10 mouse cellular contexts compared by ENCODE assay signal in genomic region chr2:128155412-128156066, GRCm38 (mm10). TPM values are rescaled to one million over a fixed set of nuclear protein-coding genes. Genes with fewer than 3 reads are reported as not detected.
DNase-seq lines count a peak whose midpoint lies in the region; ATAC-seq lines count a peak whose summit lies in the region.
"Had no signal": no experiment of that assay in that cellular context is flagged by ENCODE, and none has a peak within 500 bp of the region (broad histone marks: within the 10 kb centered on the region; RNA-seq: fewer than 3 reads in every experiment).

No protein-coding gene starts in this region.

- intact Hi-C loops in left cerebral cortex, postnatal 10 days (cut with DNase I) = no loop called here

- no peak overlapping the region for H3K4me3 ChIP-seq in kidney, embryonic 14.5 days (ENCODE audit: low read length)
- no peak overlapping the region for H3K4me3 ChIP-seq in liver, embryonic 16.5 days (ENCODE audit: low read depth, low read length)

- peaks cover 30% of the 10 kb centered on the region for H3K4me1 ChIP-seq in kidney, embryonic 14.5 days (ENCODE audit: control insufficient read depth, insufficient read depth, low read length)
- peaks cover 47% of the 10 kb centered on the region for H3K4me1 ChIP-seq in liver, embryonic 16.5 days (ENCODE audit: control insufficient read depth, low read depth, low read length)

- no peaks in the 10 kb centered on the region for H3K27me3 ChIP-seq in kidney, embryonic 14.5 days (ENCODE audit: control insufficient read depth, insufficient read depth, low read length)
- no peaks in the 10 kb centered on the region for H3K27me3 ChIP-seq in liver, embryonic 16.5 days (ENCODE audit: control insufficient read depth, insufficient read depth, low read depth, low read length)
- H3K27me3 ChIP-seq: Patski had no signal

- H3K4me2 ChIP-seq in kidney, embryonic 14.5 days (replicated peaks; ENCODE audit: low read depth, low read length) = no peak overlapping the region
- no peak overlapping the region for H3K4me2 ChIP-seq in liver, embryonic 16.5 days (ENCODE audit: low read depth, low read length)

- ATAC-seq in CD4-positive, CD25-positive, alpha-beta regulatory T cell, adult 4 months = no peak
- ATAC-seq in kidney, embryonic 14.5 days (ENCODE audit: low FRiP score, low TSS enrichment) = no peak
- 0 out of 2 replicates have a peak, but pooled peaks have one; percentile 27 for ATAC-seq in liver, embryonic 16.5 days (ENCODE audit: low read depth)
- no peak for ATAC-seq in monocyte, adult 5-6 weeks (replicated peaks; ENCODE audit: insufficient number of reproducible peaks, low FRiP score, low TSS enrichment, poor library complexity, severe bottlenecking)
- ATAC-seq: inflammation-experienced regulatory T-cells, adult 6 months; Patski had no signal

- peak; percentile 17 for DNase-seq in CD4-positive, CD25-positive, alpha-beta regulatory T cell, adult 2 months (ENCODE audit: low read depth, low spot score)
- DNase-seq in kidney, adult 18-20 months = peak; percentile 51
- peak; percentile 80 for DNase-seq in MN1 (ENCODE audit: low spot score)
- no peak for DNase-seq in left cerebral cortex, postnatal 10 days (ENCODE audit: extremely low spot score in 1 of 2, low spot score in 2 of 2)

- no peaks in the 10 kb centered on the region for H3K9me3 ChIP-seq in kidney, embryonic 14.5 days (ENCODE audit: control insufficient read depth, low read length)
- no peaks in the 10 kb centered on the region for H3K9me3 ChIP-seq in liver, embryonic 16.5 days (replicated peaks; ENCODE audit: control insufficient read depth, low read length)

- no peak overlapping the region for H3K9ac ChIP-seq in kidney, embryonic 14.5 days (ENCODE audit: low read depth, low read length)
- H3K9ac ChIP-seq in liver, embryonic 16.5 days (ENCODE audit: low read depth, low read length) = no peak overlapping the region

- H3K36me3 ChIP-seq in kidney, embryonic 14.5 days (ENCODE audit: control insufficient read depth, insufficient read depth, low read length) = peaks cover 36% of the 10 kb centered on the region; the same call in 1 of the 2 replicates
- no peaks in the 10 kb centered on the region for H3K36me3 ChIP-seq in liver, embryonic 16.5 days (ENCODE audit: control insufficient read depth, insufficient read depth)

- H3K27ac ChIP-seq in kidney, embryonic 14.5 days (ENCODE audit: low read depth, low read length) = no peak overlapping the region
- no peak overlapping the region for H3K27ac ChIP-seq in liver, embryonic 16.5 days (ENCODE audit: low read length)

- WGBS in kidney, embryonic 14.5 days = 93% methylated on average over 13 of the region's 13 CpGs
- 87% methylated on average over 13 of the region's 13 CpGs for WGBS in liver, embryonic 16.5 days (ENCODE audit: insufficient replicate concordance)

RNA-seq across cellular contexts. Expression of gene Bcl2l11, which starts 29.7 kb away (rescaled TPM):
- polyA plus RNA-seq in CD4-positive, CD25-positive, alpha-beta regulatory T cell, adult 4 months (2017; shearing (Covaris generic)) = 10 to 100 TPM; 15.3 to 16.9 TPM
- polyA plus RNA-seq in kidney, embryonic 14.5 days (2014; fragmentation: Nextera tagmentation; extraction: Ambion mirVana) = 20.0 and 31.6 TPM in 2 replicates
- 5.5 and 6.0 TPM in 2 replicates for polyA plus RNA-seq in liver, embryonic 16.5 days (2015; fragmentation: Nextera tagmentation; extraction: Ambion mirVana)
- 10 to 100 TPM in 1 of 2 experiments, 1 to 10 TPM in 1; 9.5 to 10.7 TPM for total RNA-seq in left cerebral cortex, postnatal 10 days (2021)
- total RNA-seq in monocyte, adult 5-6 weeks (2017) = 90.2 to 120 TPM (median 105 TPM) in 3 replicates

Comparison
In these comparisons a context has a peak if more than half of its experiments do, and no peak if none do; other contexts are left out.
1. DNase-seq: peak in CD4-positive, CD25-positive, alpha-beta regulatory T cell, adult 2 months (single experiment), kidney, adult 18-20 months (single experiment) and MN1 (single experiment); none in left cerebral cortex, postnatal 10 days (0 of 2).